Mouse (Mus musculus): Measurements from ENCODE around the gene Grm3. TPM values are rescaled to one million over a fixed set of nuclear protein-coding genes. Genes with fewer than 3 reads are reported as not detected.

The Grm3 gene
- total and polyA plus RNA-seq, 2 experiments from 2014 or later = 96.0 to 243 TPM

DNA sequence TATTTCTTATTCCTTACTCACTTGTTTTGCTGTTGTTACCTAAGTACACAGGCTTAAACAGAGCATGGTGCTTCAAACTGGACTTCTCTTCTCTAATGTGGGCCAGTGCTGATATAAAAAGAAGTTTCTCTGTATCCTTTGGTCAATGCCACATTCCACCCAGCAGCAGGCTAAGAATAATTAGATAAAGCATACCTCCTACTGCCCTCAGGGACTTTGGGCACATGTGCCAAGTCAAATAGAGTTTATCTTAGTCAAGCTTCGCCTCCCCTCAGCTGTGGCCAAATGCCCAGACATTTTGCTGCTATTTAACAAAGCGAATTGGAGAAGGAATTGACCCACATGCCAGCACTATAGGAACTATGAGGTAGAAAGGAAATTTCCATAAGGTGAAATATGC lies 97.8 kb downstream of the Grm3 start:
- DNase-seq (ENCODE audit: low spot score) (peak; percentile 75), ATAC-seq (0 out of 2 replicates have a peak, but pooled peaks have one; percentile 30)
- H3K4me1 ChIP-seq (ENCODE audit: insufficient read depth, low read length) = no peaks in the 10 kb centered on the region
- TF ChIP-seq CTCF (IDR thresholded peaks at IDR 0.05; ENCODE audit: low read depth) = peak; percentile 16; the same call in 1 of the 2 replicates
- WGBS = 25% methylated on average over 2 of the region's 2 CpGs
- H3K36me3 ChIP-seq (ENCODE audit: insufficient read depth, low read length) = no peaks in the 10 kb centered on the region
- H3K9ac ChIP-seq (replicated peaks; ENCODE audit: low read length) = no peak overlapping the region
- H3K9me3 ChIP-seq (ENCODE audit: low read length) = no peaks in the 10 kb centered on the region
- no peak overlapping the region for H3K4me3 ChIP-seq (ENCODE audit: low read length)
- no peak overlapping the region for H3K4me2 ChIP-seq (ENCODE audit: low read depth, low read length)
- no peaks in the 10 kb centered on the region for H3K27me3 ChIP-seq (ENCODE audit: insufficient read depth, low read length)
- no peak overlapping the region for H3K27ac ChIP-seq

DNA sequence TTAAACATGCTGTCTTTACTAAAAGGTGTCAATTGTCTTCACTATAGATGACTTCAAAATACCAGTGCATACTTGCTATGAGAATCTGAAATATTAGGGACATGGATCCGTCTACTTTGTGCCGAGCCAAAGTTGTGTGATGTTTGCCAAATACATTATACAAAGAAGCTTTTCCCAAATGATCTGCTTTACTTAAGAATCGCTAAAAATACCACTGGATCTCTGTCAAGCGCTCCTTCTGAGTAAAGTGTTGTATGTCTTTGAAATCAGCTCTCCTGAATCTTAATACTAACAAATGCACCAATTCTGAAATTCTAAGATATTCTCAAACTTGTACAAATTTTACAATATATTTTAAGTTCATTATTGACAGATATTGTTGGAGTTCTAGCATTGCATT lies 100.6 kb downstream of the Grm3 start:
- no peaks in the 10 kb centered on the region for H3K4me1 ChIP-seq (ENCODE audit: insufficient read depth, low read length)
- DNase-seq (ENCODE audit: low spot score) (no peak), ATAC-seq (no peak)
- H3K4me2 ChIP-seq (ENCODE audit: low read depth, low read length) = no peak overlapping the region
- H3K9ac ChIP-seq (replicated peaks; ENCODE audit: low read length) = no peak overlapping the region
- no peaks in the 10 kb centered on the region for H3K27me3 ChIP-seq (ENCODE audit: insufficient read depth, low read length)
- TF ChIP-seq CTCF (IDR thresholded peaks at IDR 0.05; ENCODE audit: low read depth) = no peak
- H3K9me3 ChIP-seq (ENCODE audit: low read length) = no peaks in the 10 kb centered on the region
- no peak overlapping the region for H3K27ac ChIP-seq
- 68% methylated on average over 4 of the region's 4 CpGs for WGBS
- no peak overlapping the region for H3K4me3 ChIP-seq (ENCODE audit: low read length)
- H3K36me3 ChIP-seq (ENCODE audit: insufficient read depth, low read length) = no peaks in the 10 kb centered on the region

DNA sequence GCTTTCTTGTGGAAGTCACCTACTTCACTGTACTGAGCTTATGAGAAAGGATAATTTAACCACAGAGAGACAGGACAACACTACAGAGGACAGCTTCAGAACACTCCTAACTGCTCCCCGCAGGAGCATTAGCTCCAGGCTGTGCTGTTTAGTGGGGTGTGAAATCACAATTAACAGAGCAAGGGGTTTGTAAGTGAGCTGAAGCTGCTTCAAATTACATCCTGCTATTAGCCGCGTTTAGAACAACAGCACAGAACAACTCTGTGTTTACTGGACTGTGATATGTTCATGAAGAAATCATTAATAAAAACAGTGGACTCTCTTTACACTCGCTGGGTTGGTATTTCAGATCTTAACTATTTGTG lies 101.9 kb downstream of the Grm3 start:
- Histone ChIP-seq H3K4me1 (ENCODE audit: insufficient read depth, low read length) (no peaks in the 10 kb centered on the region), H3K4me3 (ENCODE audit: low read length) (no peak overlapping the region), H3K36me3 (ENCODE audit: insufficient read depth, low read length) (no peaks in the 10 kb centered on the region), H3K27ac (peak overlapping the region; percentile 49), H3K9me3 (ENCODE audit: low read length) (no peaks in the 10 kb centered on the region), H3K27me3 (ENCODE audit: insufficient read depth, low read length) (no peaks in the 10 kb centered on the region), H3K4me2 (ENCODE audit: low read depth, low read length) (peak overlapping the region; percentile 24; the same call in 1 of the 2 replicates), H3K9ac (replicated peaks; ENCODE audit: low read length) (no peak overlapping the region)
- no peak for TF ChIP-seq CTCF (IDR thresholded peaks at IDR 0.05; ENCODE audit: low read depth)
- ATAC-seq (peak; percentile 89), DNase-seq (ENCODE audit: low spot score) (peak; percentile 76)
- WGBS = 6% methylated on average over 4 of the region's 4 CpGs

DNA sequence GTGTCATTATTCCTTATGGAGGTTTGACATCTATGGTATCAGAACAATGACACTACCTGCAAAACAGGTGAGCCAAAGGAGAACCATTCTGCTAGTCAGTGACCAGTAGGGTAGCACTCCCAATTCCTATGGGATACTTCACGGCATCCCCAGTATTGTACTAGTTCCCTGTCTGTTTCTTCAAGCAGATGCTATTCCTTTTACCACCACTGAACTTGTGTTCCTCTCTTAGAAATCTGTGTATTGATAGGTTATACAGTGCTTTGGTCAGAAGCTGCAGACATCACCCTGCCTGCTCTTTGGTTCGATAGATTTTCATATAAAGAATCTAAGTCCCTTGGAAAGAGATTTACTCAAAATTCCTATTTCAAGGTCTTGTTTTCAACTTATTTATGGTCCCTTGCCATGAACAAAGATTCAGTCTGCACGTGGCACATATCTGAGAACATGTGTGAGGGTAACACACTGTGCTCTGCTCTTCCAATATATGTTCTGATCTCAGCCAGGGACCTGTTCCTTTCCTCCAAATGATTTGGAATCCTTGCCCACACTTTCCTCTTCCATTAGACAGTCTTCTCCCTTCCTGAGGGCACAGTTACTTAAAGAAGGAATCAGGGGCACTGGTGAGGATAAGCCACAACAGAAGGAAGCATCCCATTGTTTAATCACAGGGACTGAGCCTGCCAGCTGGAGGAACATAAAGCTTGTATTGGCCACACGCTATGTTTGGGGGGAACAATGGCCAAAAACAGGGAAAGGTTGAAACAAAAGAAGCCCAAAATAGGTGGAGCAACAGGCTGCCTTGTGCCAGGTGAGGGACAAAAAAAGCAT lies 102.5 kb downstream of the Grm3 start:
- DNase-seq (ENCODE audit: low spot score) (peak; percentile 53), ATAC-seq (peak; percentile 85)
- no peaks in the 10 kb centered on the region for H3K4me1 ChIP-seq (ENCODE audit: insufficient read depth, low read length)
- peak overlapping the region; percentile 24; the same call in 1 of the 2 replicates for H3K4me2 ChIP-seq (ENCODE audit: low read depth, low read length)
- no peaks in the 10 kb centered on the region for H3K27me3 ChIP-seq (ENCODE audit: insufficient read depth, low read length)
- H3K9me3 ChIP-seq (ENCODE audit: low read length) = no peaks in the 10 kb centered on the region
- TF ChIP-seq CTCF (IDR thresholded peaks at IDR 0.05; ENCODE audit: low read depth) = no peak
- peak overlapping the region; percentile 49 for H3K27ac ChIP-seq
- H3K9ac ChIP-seq (replicated peaks; ENCODE audit: low read length) = no peak overlapping the region
- WGBS = 45% methylated on average over 4 of the region's 4 CpGs
- no peak overlapping the region for H3K4me3 ChIP-seq (ENCODE audit: low read length)
- no peaks in the 10 kb centered on the region for H3K36me3 ChIP-seq (ENCODE audit: insufficient read depth, low read length)

DNA sequence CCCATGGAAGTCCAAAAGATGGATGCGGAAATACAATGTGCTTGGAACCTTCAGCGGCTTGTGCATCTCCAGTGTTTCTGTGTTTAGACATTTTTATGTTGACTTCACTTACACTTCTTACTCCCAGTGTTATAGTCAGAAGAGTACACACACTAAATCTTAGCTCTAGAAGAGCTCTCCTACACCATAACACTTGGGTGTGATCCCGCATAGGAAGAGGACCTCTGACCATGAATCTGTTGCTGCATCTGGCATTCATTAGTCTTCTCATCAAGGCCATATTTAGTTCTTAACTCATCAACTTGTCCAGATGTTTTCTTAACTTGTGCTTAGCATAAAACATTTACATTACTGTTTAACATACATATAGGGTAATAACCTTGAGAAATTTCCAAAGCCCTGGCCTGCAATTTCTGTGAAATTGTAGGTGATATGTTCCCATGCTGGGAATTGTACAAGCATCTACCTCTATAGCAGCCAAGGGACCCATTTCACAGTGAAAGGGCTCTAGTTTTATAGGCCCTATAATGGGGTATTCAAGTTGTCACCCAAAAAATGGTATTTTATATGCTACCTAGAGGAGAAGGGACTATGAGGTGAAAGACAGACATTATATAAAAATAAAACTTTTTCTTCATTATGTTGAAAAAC lies 103.4 kb downstream of the Grm3 start:
- Histone ChIP-seq H3K9me3 (ENCODE audit: low read length) (no peaks in the 10 kb centered on the region), H3K9ac (replicated peaks; ENCODE audit: low read length) (no peak overlapping the region), H3K36me3 (ENCODE audit: insufficient read depth, low read length) (no peaks in the 10 kb centered on the region), H3K4me3 (ENCODE audit: low read length) (no peak overlapping the region), H3K27me3 (ENCODE audit: insufficient read depth, low read length) (no peaks in the 10 kb centered on the region), H3K4me2 (ENCODE audit: low read depth, low read length) (no peak overlapping the region), H3K4me1 (ENCODE audit: insufficient read depth, low read length) (no peaks in the 10 kb centered on the region), H3K27ac (no peak overlapping the region)
- TF ChIP-seq CTCF (IDR thresholded peaks at IDR 0.05; ENCODE audit: low read depth) = no peak
- DNase-seq (ENCODE audit: low spot score) (no peak), ATAC-seq (no peak)
- 94% methylated on average over 3 of the region's 3 CpGs for WGBS

DNA sequence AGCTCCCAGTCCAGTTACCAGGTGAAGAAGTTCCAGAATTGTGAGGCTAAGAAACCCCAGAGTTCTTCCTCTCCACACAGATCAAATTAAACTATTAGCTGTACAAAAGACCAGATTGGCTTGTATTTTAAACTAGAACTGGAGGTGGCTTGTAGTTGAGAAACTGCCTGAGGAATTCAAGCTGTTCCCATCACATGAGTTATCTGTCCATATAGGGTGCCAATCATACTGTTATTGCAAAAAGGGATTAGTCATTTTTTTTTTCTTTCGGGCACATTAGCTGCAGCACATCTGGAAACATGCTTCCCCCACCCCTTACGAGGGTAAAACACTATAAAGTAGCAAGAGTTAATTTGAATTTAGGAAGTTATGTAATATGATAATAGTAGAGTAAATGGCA lies 145.9 kb downstream of the Grm3 start:
- no peak for ATAC-seq
- no peak for DNase-seq (ENCODE audit: low spot score)
- Histone ChIP-seq H3K27me3 (ENCODE audit: insufficient read depth, low read length) (no peaks in the 10 kb centered on the region), H3K4me2 (ENCODE audit: low read depth, low read length) (no peak overlapping the region), H3K36me3 (ENCODE audit: insufficient read depth, low read length) (no peaks in the 10 kb centered on the region), H3K4me1 (ENCODE audit: insufficient read depth, low read length) (no peaks in the 10 kb centered on the region), H3K9me3 (ENCODE audit: low read length) (no peaks in the 10 kb centered on the region), H3K9ac (replicated peaks; ENCODE audit: low read length) (no peak overlapping the region), H3K27ac (no peak overlapping the region), H3K4me3 (ENCODE audit: low read length) (no peak overlapping the region)
- no peak for TF ChIP-seq CTCF (IDR thresholded peaks at IDR 0.05; ENCODE audit: low read depth)
- WGBS = 88% methylated on average over 2 of the region's 2 CpGs

DNA sequence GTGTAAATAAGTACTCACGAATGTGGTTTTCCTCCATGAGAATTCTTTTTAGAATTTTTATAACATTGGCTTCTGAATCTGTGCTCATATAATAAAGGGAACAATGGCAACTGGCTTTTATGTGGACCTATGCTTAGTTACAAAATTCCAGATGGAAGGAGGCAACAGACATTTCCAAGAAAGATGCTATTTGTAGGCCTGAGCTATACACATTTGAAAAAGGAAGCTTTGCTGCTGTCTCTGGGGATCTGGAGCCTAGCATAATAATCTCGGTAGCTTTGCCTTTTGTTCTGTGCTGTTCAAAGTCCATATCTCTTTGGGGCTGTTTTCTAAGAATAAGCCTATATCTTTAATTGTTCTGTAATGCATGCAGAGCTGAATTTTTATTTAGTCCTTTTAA lies 146.4 kb downstream of the Grm3 start:
- H3K9ac ChIP-seq (replicated peaks; ENCODE audit: low read length) = no peak overlapping the region
- no peak overlapping the region for H3K4me2 ChIP-seq (ENCODE audit: low read depth, low read length)
- H3K27ac ChIP-seq = no peak overlapping the region
- DNase-seq (ENCODE audit: low spot score) (no peak), ATAC-seq (no peak)
- no peak overlapping the region for H3K4me3 ChIP-seq (ENCODE audit: low read length)
- H3K9me3 ChIP-seq (ENCODE audit: low read length) = no peaks in the 10 kb centered on the region
- WGBS = 62% methylated on average over 2 of the region's 2 CpGs
- H3K27me3 ChIP-seq (ENCODE audit: insufficient read depth, low read length) = no peaks in the 10 kb centered on the region
- no peaks in the 10 kb centered on the region for H3K36me3 ChIP-seq (ENCODE audit: insufficient read depth, low read length)
- no peak for TF ChIP-seq CTCF (IDR thresholded peaks at IDR 0.05; ENCODE audit: low read depth)
- no peaks in the 10 kb centered on the region for H3K4me1 ChIP-seq (ENCODE audit: insufficient read depth, low read length)

Data from hindbrain, postnatal 0 days (tissue).